Mouse (Mus musculus) cerebellum, postnatal 4 days (tissue): Measurements from ENCODE around the gene Uggt1.

Experiments
- DNase-seq, 2 experiments: peaks; one replicate each; pipeline ENCODE4 v3.0.0; 2022; ENCODE audit warnings: low spot score in 2 of 2, mixed read lengths in 1 of 2

The Uggt1 gene

GRCm38 (mm10) chr1:36118061-36118685 lies 126.3 kb downstream of the Uggt1 start:
- no peak for DNase-seq

- DNase-seq, result no peak
These were observed 128.0 kb downstream of the Uggt1 start for GRCm38 (mm10) chr1:36116488-36116887.

GRCm38 (mm10) chr1:36114844-36115243 lies 129.7 kb downstream of the Uggt1 start:
- no peak for DNase-seq

GRCm38 (mm10) chr1:36113670-36114069 lies 130.8 kb downstream of the Uggt1 start:
- no peak for DNase-seq

- no peak for DNase-seq
These were observed 131.9 kb downstream of the Uggt1 start for GRCm38 (mm10) chr1:36112665-36113064.

GRCm38 (mm10) chr1:36109987-36110386 lies 134.5 kb downstream of the Uggt1 start:
- DNase-seq, result no peak

GRCm38 (mm10) chr1:36105917-36106706 lies 138.4 kb downstream of the Uggt1 start:
- no peak for DNase-seq

- DNase-seq, result no peak
These were observed 144.1 kb downstream of the Uggt1 start for GRCm38 (mm10) chr1:36100371-36100770.

GRCm38 (mm10) chr1:36098432-36098831 lies 146.1 kb downstream of the Uggt1 start:
- DNase-seq, result no peak

- DNase-seq, result peak in 1 of 2 experiments; percentile 40
These were observed 148.9 kb downstream of the Uggt1 start for GRCm38 (mm10) chr1:36095423-36096272.

GRCm38 (mm10) chr1:36093741-36094140 lies 150.8 kb downstream of the Uggt1 start:
- DNase-seq, result no peak

- no peak for DNase-seq
These were observed 153.3 kb downstream of the Uggt1 start for GRCm38 (mm10) chr1:36091246-36091645.

- no peak for DNase-seq
These were observed 153.8 kb downstream of the Uggt1 start for GRCm38 (mm10) chr1:36090722-36091110.
